Mouse (Mus musculus) olfactory bulb, adult 2 months (tissue): ENCODE measurements around the gene Tff2. TPM values are rescaled to one million over a fixed set of nuclear protein-coding genes. Genes with fewer than 3 reads are reported as not detected.

Source experiments
- H3K27ac ChIP-seq: fragments of 200-500 bp; 2 replicates; pipeline ENCODE4 v1.5.1; 2012; ENCODE audit warnings: low read depth, low read length; ENCODE audit not compliant: insufficient read depth
- H3K4me1 ChIP-seq: fragments of 200-500 bp; 2 replicates; pipeline ENCODE4 v1.6.1; 2012; ENCODE audit warnings: low read length; ENCODE audit not compliant: control insufficient read depth, insufficient read depth
- H3K4me3 ChIP-seq: fragments of 200-500 bp; 2 replicates; pipeline ENCODE4 v1.5.1; 2012; ENCODE audit warnings: mild to moderate bottlenecking, low read depth, low read length, moderate library complexity; ENCODE audit not compliant: insufficient read depth
- CTCF ChIP-seq: fragments of 200-500 bp; IDR thresholded peaks from 2 replicates; pipeline ENCODE4 v1.5.1; 2012; ENCODE audit warnings: low read depth, mild to moderate bottlenecking, low read length, moderate library complexity; ENCODE audit not compliant: insufficient read depth
- POLR2A ChIP-seq: fragments of 200-500 bp; IDR thresholded peaks from 2 replicates; pipeline ENCODE4 v1.6.1; 2012; ENCODE audit warnings: mild to moderate bottlenecking, low read depth, low read length, moderate library complexity; ENCODE audit not compliant: insufficient read depth
- WGBS: fragments of 180-500 bp; shearing (Covaris S2); methylation state at CpG from one replicate; pipeline ENCODE4 v1.1.7; 2018; 5-methylcytosine and 5-hydroxymethylcytosine counted together
- polyA plus RNA-seq: library from polyadenylated mRNA; stranded (reverse); fragments of >200 nt; gene quantifications from 2 replicates; pipeline ENCODE4 v1.2.4, GENCODE M21; 2012; ENCODE audit warnings: low replicate concordance; ENCODE audit not compliant: missing spikeins, insufficient read depth, insufficient read length

The Tff2 gene
- polyA plus RNA-seq, 1 experiment: not detected

GRCm38 (mm10) chr17:31169796-31170195 lies 25.7 kb upstream of the Tff2 start:
- H3K4me1 ChIP-seq: no peaks in the 10 kb centered on the region
- TF ChIP-seq CTCF: no peak
- TF ChIP-seq POLR2A: no peak
- H3K27ac ChIP-seq: no peak overlapping the region
- no peak overlapping the region for H3K4me3 ChIP-seq
- 94% methylated on average over 5 of the region's 5 CpGs for WGBS

DNA sequence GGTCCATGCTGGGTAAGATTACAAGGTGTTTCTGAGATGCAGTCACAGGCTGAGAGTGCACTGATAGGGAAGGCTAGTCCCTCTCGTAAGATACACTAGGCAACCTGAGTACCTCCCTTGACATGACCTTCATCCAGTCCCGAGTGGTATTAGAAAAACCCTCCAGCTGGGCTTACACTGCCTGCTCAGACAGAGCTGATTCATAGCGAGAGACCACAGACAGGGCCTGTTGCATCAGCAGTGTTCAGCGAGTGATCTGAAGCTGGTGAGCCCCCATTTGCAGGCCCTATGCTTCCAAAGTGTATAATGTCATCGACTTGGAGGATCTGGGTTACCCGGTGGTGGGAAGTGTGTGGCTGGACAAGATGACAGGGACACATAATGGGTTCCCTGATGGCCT lies 21.0 kb upstream of the Tff2 start, which contains the start of gene Tff1:
TSS of gene Tff1 (minus strand) at position 151 of the 400 bp plus-strand sequence.
- Histone ChIP-seq H3K4me3 (no peak within 1 kb of the TSS), H3K4me1 (peaks cover 4% of the 10 kb centered on the region), H3K27ac (no peak within 1 kb of the TSS)
- TF ChIP-seq POLR2A (no peak), CTCF (no peak)
- 88% methylated on average over 6 of the region's 6 CpGs for WGBS

- WGBS: 95% methylated on average over 2 of the region's 2 CpGs
- H3K27ac ChIP-seq: no peak overlapping the region
- peaks cover 4% of the 10 kb centered on the region for H3K4me1 ChIP-seq
- no peak for TF ChIP-seq CTCF
- no peak overlapping the region for H3K4me3 ChIP-seq
Observed at GRCm38 (mm10) chr17:31163821-31164220, 19.7 kb upstream of the Tff2 start.

DNA sequence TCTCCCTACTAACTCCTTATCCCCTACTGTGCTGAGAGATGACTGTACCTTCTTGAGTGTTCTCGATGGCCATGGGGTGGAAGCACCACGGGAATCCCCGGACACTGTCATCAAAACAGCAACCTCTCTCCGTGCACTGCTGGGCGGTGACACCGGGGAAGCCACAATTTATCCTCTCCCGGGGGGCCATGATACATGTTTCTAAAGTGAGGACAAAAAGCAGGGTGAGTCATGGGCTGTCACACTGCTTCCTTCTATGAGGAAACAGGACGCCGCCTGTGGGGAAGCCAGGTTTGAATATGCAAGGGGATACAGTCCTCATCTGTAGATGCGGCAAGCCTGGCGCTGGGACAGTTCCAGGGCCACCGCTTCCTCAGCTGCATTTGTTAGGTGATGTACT lies 18.5 kb upstream of the Tff2 start:
- 52% methylated on average over 12 of the region's 12 CpGs for WGBS
- TF ChIP-seq POLR2A (no peak), CTCF (no peak)
- no peak overlapping the region for H3K27ac ChIP-seq
- H3K4me3 ChIP-seq: no peak overlapping the region
- H3K4me1 ChIP-seq: peaks cover 4% of the 10 kb centered on the region

GRCm38 (mm10) chr17:31160291-31160690 lies 16.2 kb upstream of the Tff2 start:
- H3K27ac ChIP-seq: no peak overlapping the region
- peaks cover 7% of the 10 kb centered on the region for H3K4me1 ChIP-seq
- TF ChIP-seq CTCF (no peak), POLR2A (no peak)
- no peak overlapping the region for H3K4me3 ChIP-seq
- WGBS: 82% methylated on average over 4 of the region's 4 CpGs

- no peak overlapping the region for H3K27ac ChIP-seq
- no peak for TF ChIP-seq POLR2A
- no peak for TF ChIP-seq CTCF
- H3K4me3 ChIP-seq: no peak overlapping the region
- 87% methylated on average over 6 of the region's 6 CpGs for WGBS
- peaks cover 10% of the 10 kb centered on the region for H3K4me1 ChIP-seq
Observed at GRCm38 (mm10) chr17:31157921-31158320, 13.8 kb upstream of the Tff2 start.

GRCm38 (mm10) chr17:31153785-31154184 lies 9.7 kb upstream of the Tff2 start:
- no peak overlapping the region for H3K4me3 ChIP-seq
- TF ChIP-seq CTCF (no peak), POLR2A (no peak)
- WGBS: 83% methylated on average over 8 of the region's 8 CpGs

DNA sequence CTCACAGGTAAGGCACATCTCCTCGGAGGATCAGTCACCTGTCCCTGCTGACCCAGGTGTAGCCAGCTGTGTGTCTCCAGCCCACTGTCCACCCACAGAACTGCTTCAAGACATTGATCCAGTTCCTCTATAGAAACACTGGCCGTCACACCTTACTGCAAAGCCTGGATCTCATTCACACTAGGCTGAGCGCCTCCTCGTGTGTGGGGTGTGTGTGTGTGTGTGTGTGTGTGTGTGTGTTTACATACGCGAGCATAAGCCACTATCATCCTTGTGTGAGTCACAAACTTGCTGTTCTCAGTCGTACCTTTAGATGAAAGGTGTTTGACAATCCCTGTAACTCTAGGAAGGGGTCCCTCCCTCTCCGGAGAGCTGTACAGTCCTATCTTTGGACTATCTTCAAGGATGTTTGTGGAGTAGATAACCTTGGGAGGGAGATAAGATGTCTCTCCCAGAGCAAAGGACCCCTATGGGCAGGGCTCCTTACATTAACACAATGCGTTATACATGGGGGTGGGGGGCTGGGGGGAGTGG lies 9.0 kb upstream of the Tff2 start:
- 77% methylated on average over 9 of the region's 9 CpGs for WGBS
- H3K27ac ChIP-seq: no peak overlapping the region
- peaks cover 11% of the 10 kb centered on the region for H3K4me1 ChIP-seq
- no peak overlapping the region for H3K4me3 ChIP-seq
- TF ChIP-seq POLR2A (no peak), CTCF (no peak)

More at GRCm38 (mm10) chr17:31153785-31154184, 9.7 kb upstream of the Tff2 start:
- Histone ChIP-seq H3K4me1 (peaks cover 11% of the 10 kb centered on the region), H3K27ac (no peak overlapping the region)

GRCm38 (mm10) chr17:31152512-31152911 lies 8.4 kb upstream of the Tff2 start:
- TF ChIP-seq CTCF (no peak), POLR2A (no peak)
- Histone ChIP-seq H3K27ac (no peak overlapping the region), H3K4me1 (peaks cover 11% of the 10 kb centered on the region), H3K4me3 (no peak overlapping the region)
- WGBS: 63% methylated on average over 5 of the region's 5 CpGs

DNA sequence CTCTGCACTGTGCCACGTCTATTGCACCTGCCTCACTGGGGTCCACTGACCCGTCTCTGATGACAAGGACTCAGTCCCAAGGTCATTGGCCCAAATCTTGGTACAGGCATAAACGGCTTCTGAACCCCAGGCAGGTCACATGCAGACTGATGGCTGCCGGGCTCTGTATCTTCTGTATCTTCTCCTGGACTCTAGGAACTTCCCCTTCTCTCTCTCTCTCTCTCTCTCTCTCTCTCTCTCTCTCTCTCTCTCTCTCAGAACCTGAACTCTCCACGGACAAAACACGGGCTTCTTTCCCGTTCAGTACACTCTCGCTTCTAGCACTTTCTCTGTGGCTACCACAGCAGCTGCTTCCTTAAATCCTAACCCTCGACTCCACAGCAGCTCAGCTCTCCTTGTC lies 1.9 kb upstream of the Tff2 start:
- Histone ChIP-seq H3K27ac (no peak overlapping the region), H3K4me3 (no peak overlapping the region), H3K4me1 (no peaks in the 10 kb centered on the region)
- 90% methylated on average over 9 of the region's 9 CpGs for WGBS
- TF ChIP-seq CTCF (no peak), POLR2A (no peak)
